Mouse (Mus musculus) left cerebral cortex, adult 2 months (tissue): ENCODE results near the gene Kcnt1. TPM values are rescaled to one million over a fixed set of nuclear protein-coding genes. Genes with fewer than 3 reads are reported as not detected.

Source experiments
- DNase-seq, 2 experiments: peaks; one replicate each; pipeline ENCODE4 v3.0.0; 2021 to 2022; ENCODE audit warnings: low spot score in 2 of 2, mixed read lengths in 1 of 2; ENCODE audit errors: extremely low spot score in 1 of 2
- H3K27ac ChIP-seq: fragments of 200-600 bp; 2 replicates; pipeline ENCODE4 v1.8.1; 2022
- H3K4me3 ChIP-seq: fragments of 200-600 bp; 2 replicates; pipeline ENCODE4 v1.8.1; 2022
- CTCF ChIP-seq: fragments of 200-600 bp; IDR thresholded peaks from 2 replicates; pipeline ENCODE4 v1.8.1; 2022; ENCODE audit warnings: antibody characterized with exemption, mild to moderate bottlenecking, moderate library complexity
- intact Hi-C: fragments of 180-260 bp; cut with DNase I; formaldehyde crosslinking; loops from one replicate; pipeline ENCODE4 v1.15.1; 2025
- total RNA-seq, 2 experiments: library from RNA; stranded (reverse); gene quantifications; 2 replicates each; pipeline ENCODE4 v1.2.3; 2021

The Kcnt1 gene
- total RNA-seq, 2 experiments from 2014 or later = 127 to 142 TPM

GRCm38 (mm10) chr2:25879061-25879460, 15.5 kb downstream of the Kcnt1 start:
- no peak for TF ChIP-seq CTCF
- intact Hi-C loops = no loop called here
- no peak overlapping the region for H3K27ac ChIP-seq
- DNase-seq = no peak
- peak overlapping the region; percentile 69 for H3K4me3 ChIP-seq

- no peak overlapping the region for H3K27ac ChIP-seq
- intact Hi-C loops = no loop called here
- H3K4me3 ChIP-seq = no peak overlapping the region
- DNase-seq = no peak
- TF ChIP-seq CTCF = no peak
Observed at GRCm38 (mm10) chr2:25882276-25882675, 18.7 kb downstream of the Kcnt1 start.

GRCm38 (mm10) chr2:25884756-25885155, 21.2 kb downstream of the Kcnt1 start:
- no peak for TF ChIP-seq CTCF
- no peak for DNase-seq
- Histone ChIP-seq H3K4me3 (no peak overlapping the region), H3K27ac (no peak overlapping the region)
- intact Hi-C loops = no loop called here

- Histone ChIP-seq H3K27ac (no peak overlapping the region), H3K4me3 (no peak overlapping the region)
- TF ChIP-seq CTCF = no peak
- intact Hi-C loops = no loop called here
- no peak for DNase-seq
Observed at GRCm38 (mm10) chr2:25887226-25887625, 23.7 kb downstream of the Kcnt1 start.

- no peak for DNase-seq
- TF ChIP-seq CTCF = peak; percentile 49
- no peak overlapping the region for H3K27ac ChIP-seq
- intact Hi-C loops = loop anchor here (2.0 kb wide), 1 partner anchor 51 kb away; no protein-coding TSS in a partner anchor
- no peak overlapping the region for H3K4me3 ChIP-seq
Observed at GRCm38 (mm10) chr2:25888144-25888543, 24.6 kb downstream of the Kcnt1 start.

GRCm38 (mm10) chr2:25892440-25892839, 28.9 kb downstream of the Kcnt1 start:
- DNase-seq = no peak
- Histone ChIP-seq H3K4me3 (no peak overlapping the region), H3K27ac (no peak overlapping the region)
- TF ChIP-seq CTCF = peak; percentile 12; the same call in 1 of the 2 replicates
- intact Hi-C loops = loop anchor here (5.0 kb wide), 1 partner anchor 40 kb away; no protein-coding TSS in a partner anchor

- intact Hi-C loops = no loop called here
- H3K27ac ChIP-seq = no peak overlapping the region
- H3K4me3 ChIP-seq = no peak overlapping the region
- no peak for DNase-seq
- TF ChIP-seq CTCF = no peak
Observed at GRCm38 (mm10) chr2:25898970-25899369, 35.4 kb downstream of the Kcnt1 start.

GRCm38 (mm10) chr2:25909872-25910271, 46.3 kb downstream of the Kcnt1 start:
- intact Hi-C loops = no loop called here
- DNase-seq = no peak
- Histone ChIP-seq H3K27ac (no peak overlapping the region), H3K4me3 (no peak overlapping the region)
- no peak for TF ChIP-seq CTCF

- intact Hi-C loops = loop anchor here (1.0 kb wide), 3 partner anchors 48 to 77 kb away; no protein-coding TSS in a partner anchor
- DNase-seq = peak; percentile 45 to 47
- TF ChIP-seq CTCF = peak; percentile 60
- Histone ChIP-seq H3K27ac (no peak overlapping the region), H3K4me3 (no peak overlapping the region)
Observed at GRCm38 (mm10) chr2:25913247-25913646, 49.7 kb downstream of the Kcnt1 start.

GRCm38 (mm10) chr2:25914201-25914600, 50.7 kb downstream of the Kcnt1 start:
- intact Hi-C loops = no loop called here
- TF ChIP-seq CTCF = no peak; the same call in none of the 2 replicates
- Histone ChIP-seq H3K27ac (no peak overlapping the region), H3K4me3 (no peak overlapping the region)
- peak in 1 of 2 experiments; percentile 36 for DNase-seq

GRCm38 (mm10) chr2:25914821-25915220, 51.3 kb downstream of the Kcnt1 start:
- no peak for TF ChIP-seq CTCF
- no peak for DNase-seq
- Histone ChIP-seq H3K4me3 (no peak overlapping the region), H3K27ac (no peak overlapping the region)
- intact Hi-C loops = no loop called here

- peak overlapping the region; percentile 53; the same call in 1 of the 2 replicates for H3K27ac ChIP-seq
- TF ChIP-seq CTCF = no peak
- intact Hi-C loops = no loop called here
- no peak for DNase-seq
- H3K4me3 ChIP-seq = no peak overlapping the region
Observed at GRCm38 (mm10) chr2:25918408-25918807, 54.9 kb downstream of the Kcnt1 start.

GRCm38 (mm10) chr2:25919972-25920371, 56.4 kb downstream of the Kcnt1 start:
- no peak for TF ChIP-seq CTCF
- DNase-seq = no peak
- Histone ChIP-seq H3K4me3 (no peak overlapping the region), H3K27ac (no peak overlapping the region; the same call in 1 of the 2 replicates)
- intact Hi-C loops = no loop called here
